Mouse (Mus musculus) kidney, embryonic 16.5 days (tissue): Measurements from ENCODE around the gene Nat9. TPM values are rescaled to one million over a fixed set of nuclear protein-coding genes. Genes with fewer than 3 reads are reported as not detected.

Experiments
- ATAC-seq: fragments of 200-750 bp; cut with Nextera tagmentation; 2 replicates; pipeline ENCODE4 v1.8.0; 2017; ENCODE audit warnings: moderate TSS enrichment; ENCODE audit not compliant: low FRiP score, low TSS enrichment
- H3K27ac ChIP-seq: fragments of 300-500 bp; sonication (generic); 2 replicates; pipeline ENCODE4 v1.5.1; 2014; ENCODE audit warnings: low read length
- H3K27me3 ChIP-seq: fragments of 300-500 bp; sonication (generic); 2 replicates; pipeline ENCODE4 v1.6.1; 2014; ENCODE audit warnings: low read length, control low read depth, mixed read lengths; ENCODE audit not compliant: insufficient read depth
- H3K36me3 ChIP-seq: fragments of 300-500 bp; sonication (generic); 2 replicates; pipeline ENCODE4 v1.6.1; 2014; ENCODE audit warnings: low read length, control low read depth, mixed read lengths; ENCODE audit not compliant: insufficient read depth
- H3K4me1 ChIP-seq: fragments of 300-500 bp; sonication (generic); 2 replicates; pipeline ENCODE4 v1.6.1; 2014; ENCODE audit warnings: low read length, control low read depth, mixed read lengths; ENCODE audit not compliant: insufficient read depth
- H3K4me2 ChIP-seq: fragments of 300-500 bp; sonication (generic); replicated peaks from 2 replicates; pipeline ENCODE4 v1.6.1; 2014; ENCODE audit warnings: low read depth, low read length
- H3K4me3 ChIP-seq: fragments of 300-500 bp; sonication (generic); 2 replicates; pipeline ENCODE4 v1.5.1; 2014; ENCODE audit warnings: mild to moderate bottlenecking, low read length
- H3K9ac ChIP-seq: fragments of 300-500 bp; sonication (generic); replicated peaks from 2 replicates; pipeline ENCODE4 v1.6.1; 2014; ENCODE audit warnings: low read length
- H3K9me3 ChIP-seq: fragments of 300-500 bp; sonication (generic); 2 replicates; pipeline ENCODE4 v1.6.1; 2016; ENCODE audit warnings: low read length, control low read depth
- WGBS: fragments of 180-500 bp; shearing (Covaris S2); extraction: QIAGEN DNeasy Blood & Tissue Kit; methylation state at CpG from one replicate; pipeline ENCODE4 v1.1.7; 2014; 5-methylcytosine and 5-hydroxymethylcytosine counted together
- polyA plus RNA-seq: library from polyadenylated mRNA; unstranded; fragments of >200 nt; fragmentation: Nextera tagmentation; extraction: Ambion mirVana; gene quantifications from 2 replicates; pipeline ENCODE4 v1.2.1, GENCODE M21; 2015

Gene Nat9
- polyA plus RNA-seq, 1 experiment from 2014 or later = 29.7 TPM

GRCm38 (mm10) chr11:115147813-115148212 is 39.8 kb downstream of the Nat9 start:
- no peak for ATAC-seq
- no peak overlapping the region for H3K4me3 ChIP-seq
- no peaks in the 10 kb centered on the region for H3K9me3 ChIP-seq
- 83% methylated on average over 4 of the region's 4 CpGs for WGBS
- peaks cover 5% of the 10 kb centered on the region for H3K27me3 ChIP-seq
- H3K4me2 ChIP-seq = no peak overlapping the region
- H3K27ac ChIP-seq = no peak overlapping the region
- H3K36me3 ChIP-seq = no peaks in the 10 kb centered on the region
- H3K4me1 ChIP-seq = peaks cover 11% of the 10 kb centered on the region; the same call in 1 of the 2 replicates
- H3K9ac ChIP-seq = no peak overlapping the region

- H3K36me3 ChIP-seq = no peaks in the 10 kb centered on the region
- H3K27ac ChIP-seq = no peak overlapping the region
- no peak overlapping the region for H3K9ac ChIP-seq
- no peaks in the 10 kb centered on the region for H3K9me3 ChIP-seq
- 80% methylated on average over 2 of the region's 2 CpGs for WGBS
- no peak overlapping the region for H3K4me3 ChIP-seq
- no peaks in the 10 kb centered on the region for H3K4me1 ChIP-seq
- no peak for ATAC-seq
- H3K27me3 ChIP-seq = no peaks in the 10 kb centered on the region
- no peak overlapping the region for H3K4me2 ChIP-seq
Measured at GRCm38 (mm10) chr11:115141970-115142369, 45.7 kb downstream of the Nat9 start.

- Histone ChIP-seq H3K4me1 (no peaks in the 10 kb centered on the region), H3K27ac (no peak overlapping the region), H3K4me3 (no peak overlapping the region), H3K9ac (no peak overlapping the region), H3K36me3 (no peaks in the 10 kb centered on the region), H3K4me2 (no peak overlapping the region), H3K9me3 (no peaks in the 10 kb centered on the region), H3K27me3 (no peaks in the 10 kb centered on the region)
- no peak for ATAC-seq
- WGBS = 71% methylated on average over 5 of the region's 5 CpGs
Measured at GRCm38 (mm10) chr11:115138597-115139262, 48.9 kb downstream of the Nat9 start.

GRCm38 (mm10) chr11:115133800-115134199 is 53.9 kb downstream of the Nat9 start, which contains the start of gene Cd300lf:
Cd300lf (minus strand) TSS chr11:115133992.
- 77% methylated on average over 8 of the region's 8 CpGs for WGBS
- Histone ChIP-seq H3K4me1 (no peaks in the 10 kb centered on the region), H3K27me3 (no peaks in the 10 kb centered on the region), H3K4me2 (no peak within 1 kb of the TSS), H3K9ac (no peak within 1 kb of the TSS), H3K36me3 (no peaks in the 10 kb centered on the region), H3K9me3 (no peaks in the 10 kb centered on the region), H3K27ac (no peak within 1 kb of the TSS), H3K4me3 (no peak within 1 kb of the TSS)
- no peak for ATAC-seq

Other genes with a start within 250 kb of the Nat9 start
- not detected in 2 replicates for gene Cd300c, start 218.7 kb downstream of the Nat9 start, polyA plus RNA-seq
- 0.36 and 0.40 TPM in 2 replicates for gene Cd300ld, start 197.9 kb downstream of the Nat9 start, polyA plus RNA-seq
- gene Cd300c2, start 186.0 kb downstream of the Nat9 start, polyA plus RNA-seq = 1.6 and 2.5 TPM in 2 replicates
- gene Cd300ld2, start 171.7 kb downstream of the Nat9 start, polyA plus RNA-seq = not detected in 2 replicates
- gene Cd300ld4, start 160.8 kb downstream of the Nat9 start, polyA plus RNA-seq = not detected in 2 replicates
- not detected in 2 replicates for gene Cd300ld5, start 150.1 kb downstream of the Nat9 start, polyA plus RNA-seq
- not detected in 2 replicates for gene Cd300ld3, start 139.4 kb downstream of the Nat9 start, polyA plus RNA-seq
- gene Cd300e, start 125.7 kb downstream of the Nat9 start, polyA plus RNA-seq = 0.10 TPM in 1 of 2 replicates, not detected in the other
- 1.7 and 2.2 TPM in 2 replicates for gene Rab37, start 96.4 kb downstream of the Nat9 start, polyA plus RNA-seq
- gene Cd300lf, start 53.9 kb downstream of the Nat9 start, polyA plus RNA-seq = 0.52 and 0.53 TPM in 2 replicates
- 165 and 170 TPM in 2 replicates for gene Slc9a3r1, start 24.5 kb downstream of the Nat9 start, polyA plus RNA-seq
- gene Tmem104, start 372 bp downstream of the Nat9 start, polyA plus RNA-seq = 11.7 and 13.8 TPM in 2 replicates
- not detected in 2 replicates for gene Grin2c, start 79.4 kb upstream of the Nat9 start, polyA plus RNA-seq
- 20.0 and 23.6 TPM in 2 replicates for gene Fdxr, start 89.2 kb upstream of the Nat9 start, polyA plus RNA-seq
- 0.40 and 0.42 TPM in 2 replicates for gene Fads6, start 109.8 kb upstream of the Nat9 start, polyA plus RNA-seq
- gene Otop2, start 119.3 kb upstream of the Nat9 start, polyA plus RNA-seq = 0.64 TPM in 1 of 2 replicates, not detected in the other
- gene Ush1g, start 134.2 kb upstream of the Nat9 start, polyA plus RNA-seq = 0.05 TPM in 1 of 2 replicates, not detected in the other
- gene Otop3, start 146.9 kb upstream of the Nat9 start, polyA plus RNA-seq = not detected in 2 replicates
- 7.9 and 8.6 TPM in 2 replicates for gene Hid1, start 179.9 kb upstream of the Nat9 start, polyA plus RNA-seq
- 7.9 and 10.2 TPM in 2 replicates for gene Cdr2l, start 194.1 kb upstream of the Nat9 start, polyA plus RNA-seq
- 195 and 203 TPM in 2 replicates for gene Mrpl58, start 215.9 kb upstream of the Nat9 start, polyA plus RNA-seq
- 942 and 981 TPM in 2 replicates for gene Atp5h, start 232.1 kb upstream of the Nat9 start, polyA plus RNA-seq
- gene Kctd2, start 232.3 kb upstream of the Nat9 start, polyA plus RNA-seq = 4.7 and 4.8 TPM in 2 replicates